In genomic region chr11:106607316-106607715, GRCm38 (mm10) we compare ENCODE assay signal across 17 mouse cellular contexts.
"Had no signal": no experiment of that assay in that cellular context is flagged by ENCODE, and none has a peak within 500 bp of the region (broad histone marks: within the 10 kb centered on the region; RNA-seq: fewer than 3 reads in every experiment).

No protein-coding gene starts in this region.

- H3K27ac ChIP-seq: kidney, postnatal 0 days; left cerebral cortex, adult 2 months; liver, embryonic 15.5 days; macrophage; midbrain, embryonic 12.5 days; midbrain, embryonic 15.5 days; neural tube, embryonic 12.5 days; neural tube, embryonic 15.5 days; stomach, postnatal 0 days had no signal

- H3K36me3 ChIP-seq: midbrain, embryonic 12.5 days; midbrain, embryonic 15.5 days; neural tube, embryonic 12.5 days had no signal

- H3K9me3 ChIP-seq: liver, embryonic 15.5 days; midbrain, embryonic 12.5 days; midbrain, embryonic 15.5 days; neural tube, embryonic 12.5 days; neural tube, embryonic 15.5 days had no signal

- ATAC-seq: lung, postnatal 0 days; midbrain, embryonic 15.5 days had no signal

- H3K9ac ChIP-seq: liver, embryonic 15.5 days; lung, embryonic 14.5 days; midbrain, embryonic 12.5 days; midbrain, embryonic 15.5 days; neural tube, embryonic 12.5 days; neural tube, embryonic 15.5 days had no signal

- DNase-seq: kidney, adult 18-20 months; layer of hippocampus, postnatal 36 days; lung, embryonic 14.5 days; thymus, adult 2 months; thymus, postnatal 14 days; thymus, postnatal 4 days had no signal

- H3K4me3 ChIP-seq: left cerebral cortex, adult 2 months; liver, embryonic 15.5 days; midbrain, embryonic 12.5 days; midbrain, embryonic 15.5 days; neural tube, embryonic 12.5 days; neural tube, embryonic 15.5 days had no signal

- H3K4me2 ChIP-seq: liver, embryonic 11.5 days; liver, embryonic 15.5 days; lung, embryonic 14.5 days; midbrain, embryonic 12.5 days; midbrain, embryonic 15.5 days; neural tube, embryonic 12.5 days; neural tube, embryonic 15.5 days had no signal

- H3K27me3 ChIP-seq: liver, embryonic 15.5 days; midbrain, embryonic 15.5 days; neural tube, embryonic 12.5 days; neural tube, embryonic 15.5 days had no signal
